Mouse (Mus musculus): ENCODE measurements around the gene Kmt2d.

DNA sequence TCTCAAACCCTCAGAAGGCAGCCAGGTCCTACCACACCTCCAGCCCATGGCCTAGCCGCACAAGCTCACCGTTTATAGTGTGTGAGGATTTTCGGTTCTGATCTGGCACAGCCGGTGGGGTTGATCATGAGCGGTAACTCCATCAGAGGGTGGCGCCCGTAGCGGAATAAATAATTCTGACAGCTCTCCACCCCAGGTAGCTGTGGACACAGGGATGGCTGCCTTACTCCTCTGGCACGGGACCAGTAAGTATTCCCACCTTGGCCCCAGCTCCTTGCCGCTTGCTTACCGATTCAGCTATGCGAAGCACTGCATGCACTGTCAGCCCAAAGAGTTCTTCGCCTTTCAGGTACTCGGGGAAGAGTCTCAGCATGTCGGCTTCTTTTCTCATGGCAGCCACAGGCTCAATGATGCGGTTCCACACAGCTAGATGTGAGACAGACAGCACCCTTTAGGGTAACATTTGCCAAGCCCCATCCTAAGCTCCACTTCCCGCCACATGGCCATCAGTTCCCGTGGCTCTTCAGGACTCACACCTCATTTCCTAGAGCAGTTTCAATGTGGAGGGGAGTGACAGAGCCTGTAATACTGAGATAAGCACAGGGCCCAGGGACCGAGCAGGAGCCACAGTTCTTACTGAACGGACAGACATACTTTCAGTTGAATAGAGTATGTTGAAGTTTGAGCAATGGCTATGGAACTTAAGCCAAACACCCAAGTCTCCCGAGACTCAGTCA, 33.8 kb downstream of the Kmt2d start:
- TF ChIP-seq CTCF (IDR thresholded peaks at IDR 0.05; ENCODE audit: low read depth) (no peak), EP300 (IDR thresholded peaks at IDR 0.05; ENCODE audit: low read depth) (peak; percentile 79)
